Mouse (Mus musculus) E14TG2a.4 (cell line): ENCODE results near the gene Ociad1.

Experiments
- H3K27me3 ChIP-seq: 2 replicates; pipeline ENCODE4 v1.6.1; 2014; ENCODE audit warnings: low read length, control low read depth; ENCODE audit not compliant: insufficient read depth
- H3K36me3 ChIP-seq: 2 replicates; pipeline ENCODE4 v1.6.1; 2014; ENCODE audit warnings: low read length, control low read depth; ENCODE audit not compliant: insufficient read depth
- H3K4me1 ChIP-seq: replicated peaks from 2 replicates; pipeline ENCODE4 v1.6.1; 2014; ENCODE audit warnings: low read depth, low read length, control low read depth
- H3K4me3 ChIP-seq: replicated peaks from 2 replicates; pipeline ENCODE4 v1.5.1; 2014; ENCODE audit warnings: mild to moderate bottlenecking, low read length
- H3K9me3 ChIP-seq: 2 replicates; pipeline ENCODE4 v1.6.1; 2014; ENCODE audit warnings: low read length, control low read depth
- CTCF ChIP-seq: conservative IDR thresholded peaks from 2 replicates; pipeline ENCODE4 v1.5.1; 2014; ENCODE audit warnings: low read length
- NANOG ChIP-seq: IDR thresholded peaks from 2 replicates; pipeline ENCODE4 v1.6.1; 2014; ENCODE audit warnings: borderline replicate concordance, low read length, mixed read lengths
- POU5F1 ChIP-seq: IDR thresholded peaks from 2 replicates; pipeline ENCODE4 v1.6.1; 2014; ENCODE audit warnings: low read length, borderline replicate concordance

Ociad1 gene

GRCm38 (mm10) chr5:73292502-73293457 lies at the start of gene Ociad1:
Ociad1 (plus strand) TSS chr5:73292784.
- TF ChIP-seq CTCF = no peak
- Histone ChIP-seq H3K27me3 (no peaks in the 10 kb centered on the region), H3K4me1 (peaks cover 26% of the 10 kb centered on the region), H3K4me3 (peak within 1 kb of the TSS; percentile 99), H3K9me3 (no peaks in the 10 kb centered on the region), H3K36me3 (peaks cover 28% of the 10 kb centered on the region)

DNA sequence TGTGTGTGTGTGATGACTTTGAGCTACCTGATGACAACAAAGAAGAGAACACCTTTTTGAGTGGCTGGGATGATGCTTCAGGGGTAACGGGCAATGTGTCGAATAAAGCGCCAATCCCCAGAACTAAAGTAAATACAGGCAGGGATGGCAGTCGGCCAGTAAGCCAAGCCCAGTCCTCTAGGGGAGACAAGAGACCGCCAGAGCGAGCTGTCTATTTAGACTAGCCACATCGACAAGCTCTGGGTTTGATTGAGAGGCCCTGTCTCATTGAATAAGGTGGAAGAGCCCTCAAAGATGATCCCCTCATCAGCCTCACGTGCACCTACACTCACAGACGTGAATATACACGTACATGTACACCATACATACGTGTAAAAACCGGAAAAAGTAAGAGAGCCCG lies 48.2 kb upstream of the Ociad1 start:
- H3K4me1 ChIP-seq = peaks cover 39% of the 10 kb centered on the region
- no peak overlapping the region for H3K4me3 ChIP-seq
- H3K9me3 ChIP-seq = no peaks in the 10 kb centered on the region
- peaks cover 8% of the 10 kb centered on the region; the same call in 1 of the 2 replicates for H3K36me3 ChIP-seq
- no peaks in the 10 kb centered on the region for H3K27me3 ChIP-seq
- no peak for TF ChIP-seq CTCF
- no peak for TF ChIP-seq POU5F1
- no peak for TF ChIP-seq NANOG

GRCm38 (mm10) chr5:73246414-73246813 lies 46.2 kb upstream of the Ociad1 start:
- Histone ChIP-seq H3K4me1 (peaks cover 43% of the 10 kb centered on the region), H3K9me3 (no peaks in the 10 kb centered on the region), H3K27me3 (no peaks in the 10 kb centered on the region), H3K4me3 (no peak overlapping the region), H3K36me3 (peaks cover 14% of the 10 kb centered on the region; the same call in 1 of the 2 replicates)
- TF ChIP-seq NANOG (no peak), POU5F1 (no peak), CTCF (no peak)

DNA sequence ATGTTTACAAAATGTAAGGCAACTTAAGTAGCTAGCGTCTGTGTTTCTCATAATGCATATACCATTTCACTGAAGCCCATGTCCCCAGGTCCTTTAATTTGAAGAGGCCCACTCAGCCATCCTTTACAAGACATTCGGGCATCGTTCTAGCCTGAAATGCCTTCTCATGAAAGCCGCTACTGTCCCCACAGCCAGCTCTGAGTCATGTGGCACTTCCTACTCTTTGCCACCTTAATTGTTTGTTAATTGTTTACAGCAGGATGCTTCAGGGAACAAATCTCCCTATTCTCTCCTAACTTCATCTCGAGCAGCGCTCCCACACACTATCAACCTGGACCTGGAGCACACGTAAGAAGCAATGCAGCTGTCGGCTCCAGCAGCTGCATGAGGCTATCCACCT lies 44.4 kb upstream of the Ociad1 start:
- Histone ChIP-seq H3K36me3 (peaks cover 19% of the 10 kb centered on the region; the same call in 1 of the 2 replicates), H3K4me3 (no peak overlapping the region), H3K9me3 (no peaks in the 10 kb centered on the region), H3K4me1 (peaks cover 38% of the 10 kb centered on the region), H3K27me3 (no peaks in the 10 kb centered on the region)
- TF ChIP-seq CTCF (no peak), NANOG (no peak), POU5F1 (no peak)

- H3K4me1 ChIP-seq = peaks cover 47% of the 10 kb centered on the region
- H3K4me3 ChIP-seq = no peak overlapping the region
- no peaks in the 10 kb centered on the region for H3K9me3 ChIP-seq
- no peak for TF ChIP-seq CTCF
- no peak for TF ChIP-seq NANOG
- no peak for TF ChIP-seq POU5F1
- H3K27me3 ChIP-seq = no peaks in the 10 kb centered on the region
- peaks cover 19% of the 10 kb centered on the region; the same call in 1 of the 2 replicates for H3K36me3 ChIP-seq
Measured at GRCm38 (mm10) chr5:73249341-73249740, 43.2 kb upstream of the Ociad1 start.

DNA sequence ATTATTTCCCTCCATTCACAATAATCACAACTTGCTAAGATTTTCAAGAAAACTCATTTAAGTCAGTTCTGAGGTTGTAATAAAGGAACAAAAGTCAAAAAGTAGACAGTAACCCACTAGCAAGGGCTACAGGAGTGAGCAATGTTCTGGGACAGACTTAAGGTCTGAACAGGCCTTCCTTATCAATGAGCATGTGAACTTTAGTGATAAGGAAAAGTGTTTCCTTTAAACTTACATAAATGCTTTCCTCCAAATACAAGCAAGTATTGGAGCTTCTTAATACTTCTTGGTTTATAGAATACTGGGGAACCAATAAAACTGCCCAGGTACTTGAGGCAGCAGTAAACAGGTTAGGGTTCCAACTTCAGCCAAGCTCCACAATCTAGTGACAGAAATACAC lies 39.8 kb upstream of the Ociad1 start:
- Histone ChIP-seq H3K9me3 (no peaks in the 10 kb centered on the region), H3K4me3 (no peak overlapping the region)
- TF ChIP-seq POU5F1 (no peak), CTCF (no peak), NANOG (no peak)

DNA sequence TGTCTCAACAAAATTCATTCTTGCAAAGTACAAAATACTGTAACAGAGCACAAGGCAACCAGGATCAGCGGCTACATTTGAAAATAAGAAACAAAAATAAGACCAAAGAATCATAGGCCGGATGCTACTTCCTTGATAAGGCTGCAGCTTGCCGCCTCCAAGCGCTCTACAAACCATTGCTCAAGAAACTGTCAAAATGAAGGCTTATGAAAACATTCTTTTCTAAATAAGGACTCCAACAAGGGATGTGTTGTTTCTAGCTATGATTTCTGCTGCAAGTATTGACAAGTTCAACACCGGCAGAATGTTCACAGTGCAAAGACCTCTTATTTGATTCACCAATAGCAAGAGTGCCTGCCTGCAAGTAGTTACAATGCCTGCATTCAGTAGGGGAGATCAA lies 37.9 kb upstream of the Ociad1 start:
- Histone ChIP-seq H3K27me3 (no peaks in the 10 kb centered on the region), H3K36me3 (peaks cover 14% of the 10 kb centered on the region; the same call in 1 of the 2 replicates), H3K4me1 (peaks cover 44% of the 10 kb centered on the region), H3K4me3 (peak overlapping the region; percentile 98), H3K9me3 (no peaks in the 10 kb centered on the region)
- TF ChIP-seq NANOG (no peak), POU5F1 (no peak), CTCF (no peak)

More for the DNA sequence above, 39.8 kb upstream of the Ociad1 start:
- peaks cover 54% of the 10 kb centered on the region for H3K4me1 ChIP-seq
- no peaks in the 10 kb centered on the region for H3K27me3 ChIP-seq
- H3K36me3 ChIP-seq = peaks cover 19% of the 10 kb centered on the region; the same call in 1 of the 2 replicates

GRCm38 (mm10) chr5:73255321-73256251 lies 37.0 kb upstream of the Ociad1 start:
- H3K4me1 ChIP-seq = peaks cover 36% of the 10 kb centered on the region
- peaks cover 8% of the 10 kb centered on the region; the same call in 1 of the 2 replicates for H3K36me3 ChIP-seq
- no peaks in the 10 kb centered on the region for H3K27me3 ChIP-seq
- no peaks in the 10 kb centered on the region for H3K9me3 ChIP-seq
- H3K4me3 ChIP-seq = peak overlapping the region; percentile 98
- no peak for TF ChIP-seq POU5F1
- TF ChIP-seq NANOG = no peak
- no peak for TF ChIP-seq CTCF
